Mouse (Mus musculus): ENCODE results near the gene Atr.

GRCm38 (mm10) chr9:95954585-95955461 lies 97.4 kb downstream of the Atr start, which contains the start of gene Xrn1:
- TF ChIP-seq CTCF (IDR thresholded peaks at IDR 0.05) = no peak
- TF ChIP-seq POLR2A (IDR thresholded peaks at IDR 0.05; ENCODE audit: insufficient read depth, low read depth, low read length) = peak; percentile 78

All from heart, adult 2 months (tissue).